Mouse (Mus musculus): ENCODE results near the gene Asna1. TPM values are rescaled to one million over a fixed set of nuclear protein-coding genes. Genes with fewer than 3 reads are reported as not detected.

The Asna1 gene
- total and polyA plus RNA-seq, 2 experiments from 2014 or later, result 110 to 134 TPM

- peak overlapping the region; percentile 94 for H3K9ac ChIP-seq (replicated peaks; ENCODE audit: low read depth, low read length)
- no peaks in the 10 kb centered on the region for H3K9me3 ChIP-seq (replicated peaks; ENCODE audit: control insufficient read depth, low read length)
Measured at GRCm38 (mm10) chr8:85037366-85037680, 12.2 kb upstream of the Asna1 start.

GRCm38 (mm10) chr8:85036718-85037365 lies 11.8 kb upstream of the Asna1 start, which contains the start of gene Tnpo2:
Gene Tnpo2, plus strand, starts transcription at chr8:85036915.
- ATAC-seq (ENCODE audit: insufficient read depth, low read depth) (peak; percentile 95), DNase-seq (ENCODE audit: low spot score) (peak; percentile 98)
- H3K9me3 ChIP-seq (replicated peaks; ENCODE audit: control insufficient read depth, low read length), result no peaks in the 10 kb centered on the region
- peak within 1 kb of the TSS; percentile 76 for H3K4me3 ChIP-seq (ENCODE audit: low read depth, low read length)
- H3K9ac ChIP-seq (replicated peaks; ENCODE audit: low read depth, low read length), result peak within 1 kb of the TSS; percentile 94
- peak within 1 kb of the TSS; percentile 96 for H3K27ac ChIP-seq (ENCODE audit: low read depth)
- no peaks in the 10 kb centered on the region for H3K27me3 ChIP-seq (ENCODE audit: control insufficient read depth, insufficient read depth, low read length)
- H3K4me1 ChIP-seq (ENCODE audit: control insufficient read depth, insufficient read depth), result peaks cover 14% of the 10 kb centered on the region
- no peak for TF ChIP-seq CTCF (IDR thresholded peaks at IDR 0.05; ENCODE audit: low read depth)
- TF ChIP-seq EP300 (IDR thresholded peaks at IDR 0.05; ENCODE audit: low read depth), result no peak
- peak within 1 kb of the TSS; percentile 97 for H3K4me2 ChIP-seq (ENCODE audit: low read depth, low read length)
- WGBS, result under 1% methylated on average over 59 of the region's 59 CpGs
- H3K36me3 ChIP-seq (replicated peaks; ENCODE audit: control insufficient read depth, insufficient read depth, low read length), result peaks cover 27% of the 10 kb centered on the region

More at GRCm38 (mm10) chr8:85037366-85037680, 12.2 kb upstream of the Asna1 start:
- TF ChIP-seq CTCF (IDR thresholded peaks at IDR 0.05; ENCODE audit: low read depth), result no peak
- no peak for TF ChIP-seq EP300 (IDR thresholded peaks at IDR 0.05; ENCODE audit: low read depth)
- H3K36me3 ChIP-seq (replicated peaks; ENCODE audit: control insufficient read depth, insufficient read depth, low read length), result peaks cover 24% of the 10 kb centered on the region
- H3K27me3 ChIP-seq (ENCODE audit: control insufficient read depth, insufficient read depth, low read length), result no peaks in the 10 kb centered on the region
- peak overlapping the region; percentile 97 for H3K4me2 ChIP-seq (ENCODE audit: low read depth, low read length)
- peak; percentile 28 for ATAC-seq (ENCODE audit: insufficient read depth, low read depth)
- WGBS, result 1% methylated on average over 14 of the region's 14 CpGs
- H3K4me3 ChIP-seq (ENCODE audit: low read depth, low read length), result peak overlapping the region; percentile 76
- H3K4me1 ChIP-seq (ENCODE audit: control insufficient read depth, insufficient read depth), result peaks cover 14% of the 10 kb centered on the region
- H3K27ac ChIP-seq (ENCODE audit: low read depth), result peak overlapping the region; percentile 96
- DNase-seq (ENCODE audit: low spot score), result peak; percentile 55

GRCm38 (mm10) chr8:85036381-85036717 lies 11.3 kb upstream of the Asna1 start:
- Histone ChIP-seq H3K4me2 (ENCODE audit: low read depth, low read length) (peak overlapping the region; percentile 97), H3K4me1 (ENCODE audit: control insufficient read depth, insufficient read depth) (peaks cover 14% of the 10 kb centered on the region), H3K27me3 (ENCODE audit: control insufficient read depth, insufficient read depth, low read length) (no peaks in the 10 kb centered on the region), H3K9ac (replicated peaks; ENCODE audit: low read depth, low read length) (peak overlapping the region; percentile 94), H3K4me3 (ENCODE audit: low read depth, low read length) (peak overlapping the region; percentile 76), H3K36me3 (replicated peaks; ENCODE audit: control insufficient read depth, insufficient read depth, low read length) (peaks cover 27% of the 10 kb centered on the region), H3K9me3 (replicated peaks; ENCODE audit: control insufficient read depth, low read length) (no peaks in the 10 kb centered on the region), H3K27ac (ENCODE audit: low read depth) (peak overlapping the region; percentile 96)
- WGBS, result under 1% methylated on average over 9 of the region's 9 CpGs
- no peak for TF ChIP-seq CTCF (IDR thresholded peaks at IDR 0.05; ENCODE audit: low read depth)
- TF ChIP-seq EP300 (IDR thresholded peaks at IDR 0.05; ENCODE audit: low read depth), result no peak
- no peak for DNase-seq (ENCODE audit: low spot score)
- ATAC-seq (ENCODE audit: insufficient read depth, low read depth), result peak; percentile 15; the same call in 1 of the 2 replicates

GRCm38 (mm10) chr8:85035728-85036310 lies 10.7 kb upstream of the Asna1 start:
- DNase-seq (ENCODE audit: low spot score) (peak; percentile 40), ATAC-seq (ENCODE audit: insufficient read depth, low read depth) (peak; percentile 9; the same call in 1 of the 2 replicates)
- Histone ChIP-seq H3K4me3 (ENCODE audit: low read depth, low read length) (peak overlapping the region; percentile 76), H3K36me3 (replicated peaks; ENCODE audit: control insufficient read depth, insufficient read depth, low read length) (peaks cover 26% of the 10 kb centered on the region), H3K4me1 (ENCODE audit: control insufficient read depth, insufficient read depth) (peaks cover 14% of the 10 kb centered on the region), H3K27me3 (ENCODE audit: control insufficient read depth, insufficient read depth, low read length) (no peaks in the 10 kb centered on the region), H3K4me2 (ENCODE audit: low read depth, low read length) (peak overlapping the region; percentile 97), H3K9ac (replicated peaks; ENCODE audit: low read depth, low read length) (peak overlapping the region; percentile 94), H3K9me3 (replicated peaks; ENCODE audit: control insufficient read depth, low read length) (no peaks in the 10 kb centered on the region), H3K27ac (ENCODE audit: low read depth) (peak overlapping the region; percentile 96)
- 2% methylated on average over 15 of the region's 15 CpGs for WGBS
- TF ChIP-seq CTCF (IDR thresholded peaks at IDR 0.05; ENCODE audit: low read depth) (no peak), EP300 (IDR thresholded peaks at IDR 0.05; ENCODE audit: low read depth) (no peak)

GRCm38 (mm10) chr8:85035165-85035727 lies 10.2 kb upstream of the Asna1 start:
- TF ChIP-seq EP300 (IDR thresholded peaks at IDR 0.05; ENCODE audit: low read depth) (no peak), CTCF (IDR thresholded peaks at IDR 0.05; ENCODE audit: low read depth) (no peak)
- ATAC-seq (ENCODE audit: insufficient read depth, low read depth) (no peak), DNase-seq (ENCODE audit: low spot score) (no peak)
- Histone ChIP-seq H3K4me1 (ENCODE audit: control insufficient read depth, insufficient read depth) (peaks cover 14% of the 10 kb centered on the region), H3K9me3 (replicated peaks; ENCODE audit: control insufficient read depth, low read length) (no peaks in the 10 kb centered on the region), H3K9ac (replicated peaks; ENCODE audit: low read depth, low read length) (peak overlapping the region; percentile 94), H3K27me3 (ENCODE audit: control insufficient read depth, insufficient read depth, low read length) (no peaks in the 10 kb centered on the region), H3K36me3 (replicated peaks; ENCODE audit: control insufficient read depth, insufficient read depth, low read length) (peaks cover 25% of the 10 kb centered on the region), H3K4me3 (ENCODE audit: low read depth, low read length) (peak overlapping the region; percentile 76), H3K4me2 (ENCODE audit: low read depth, low read length) (peak overlapping the region; percentile 97), H3K27ac (ENCODE audit: low read depth) (peak overlapping the region; percentile 96)
- WGBS, result 8% methylated on average over 12 of the region's 12 CpGs
